Mouse (Mus musculus) intestine, embryonic 15.5 days (tissue): Measurements from ENCODE around the gene Sod3. TPM values are rescaled to one million over a fixed set of nuclear protein-coding genes. Genes with fewer than 3 reads are reported as not detected.
A peak's percentile ranks its signal among the peaks of the same experiment; 100 is the strongest.

ENCODE experiments used
- ATAC-seq: fragments of 200-750 bp; cut with Nextera tagmentation; 2 replicates; pipeline ENCODE4 v1.8.0; 2017; ENCODE audit warnings: moderate TSS enrichment, moderate library complexity
- H3K27ac ChIP-seq: fragments of 300-500 bp; sonication (generic); 2 replicates; pipeline ENCODE4 v1.5.1; 2015; ENCODE audit warnings: mild to moderate bottlenecking, inconsistent platforms
- H3K27me3 ChIP-seq: fragments of 300-500 bp; sonication (generic); replicated peaks from 2 replicates; pipeline ENCODE4 v1.6.1; 2015; ENCODE audit warnings: inconsistent platforms
- H3K36me3 ChIP-seq: fragments of 300-500 bp; sonication (generic); 2 replicates; pipeline ENCODE4 v1.6.1; 2015; ENCODE audit warnings: inconsistent platforms
- H3K4me1 ChIP-seq: fragments of 300-500 bp; sonication (generic); replicated peaks from 2 replicates; pipeline ENCODE4 v1.6.1; 2015; ENCODE audit warnings: inconsistent platforms
- H3K4me2 ChIP-seq: fragments of 300-500 bp; sonication (generic); replicated peaks from 2 replicates; pipeline ENCODE4 v1.6.1; 2015; ENCODE audit warnings: mild to moderate bottlenecking, inconsistent platforms
- H3K4me3 ChIP-seq: fragments of 300-500 bp; sonication (generic); replicated peaks from 2 replicates; pipeline ENCODE4 v1.5.1; 2015; ENCODE audit warnings: inconsistent platforms
- H3K9ac ChIP-seq: fragments of 300-500 bp; sonication (generic); 2 replicates; pipeline ENCODE4 v1.6.1; 2015; ENCODE audit warnings: inconsistent platforms
- H3K9me3 ChIP-seq: fragments of 300-500 bp; sonication (generic); 2 replicates; pipeline ENCODE4 v1.6.1; 2016; ENCODE audit warnings: inconsistent platforms
- WGBS: fragments of 180-500 bp; shearing (Covaris S2); methylation state at CpG from one replicate; pipeline ENCODE4 v1.1.7; 2015; 5-methylcytosine and 5-hydroxymethylcytosine counted together
- polyA plus RNA-seq: library from polyadenylated mRNA; unstranded; fragments of >200 nt; fragmentation: Nextera tagmentation; extraction: Ambion mirVana; gene quantifications from 2 replicates; pipeline ENCODE4 v1.2.1, GENCODE M21; 2015

Sod3 gene
- polyA plus RNA-seq, 1 experiment from 2014 or later = 1.1 TPM

DNA sequence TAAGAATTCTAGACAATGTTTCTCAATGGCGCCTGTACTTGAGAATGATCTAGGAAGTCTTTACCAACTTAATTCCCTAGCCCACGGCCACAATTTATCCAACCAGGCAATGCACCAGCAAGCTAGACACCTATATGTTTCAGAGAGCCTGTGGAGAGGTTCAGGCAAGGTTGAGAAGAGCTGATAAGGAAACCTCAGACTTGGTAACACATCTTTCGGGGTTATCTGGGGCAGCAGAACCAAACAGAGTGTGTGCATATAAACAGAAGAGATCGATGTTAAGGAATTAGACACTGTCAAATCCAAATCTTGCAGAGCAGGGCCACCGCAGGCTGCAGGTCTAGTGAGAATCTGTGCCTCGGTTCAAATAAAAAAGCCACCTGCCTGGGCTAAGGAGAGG lies 5.5 kb upstream of the Sod3 start:
- H3K4me1 ChIP-seq = peaks cover 7% of the 10 kb centered on the region
- no peak overlapping the region for H3K9ac ChIP-seq
- no peaks in the 10 kb centered on the region for H3K27me3 ChIP-seq
- WGBS = 58% methylated on average over 6 of the region's 6 CpGs
- ATAC-seq = no peak
- H3K4me2 ChIP-seq = no peak overlapping the region
- no peaks in the 10 kb centered on the region for H3K9me3 ChIP-seq
- no peaks in the 10 kb centered on the region for H3K36me3 ChIP-seq
- H3K4me3 ChIP-seq = no peak overlapping the region
- no peak overlapping the region for H3K27ac ChIP-seq

DNA sequence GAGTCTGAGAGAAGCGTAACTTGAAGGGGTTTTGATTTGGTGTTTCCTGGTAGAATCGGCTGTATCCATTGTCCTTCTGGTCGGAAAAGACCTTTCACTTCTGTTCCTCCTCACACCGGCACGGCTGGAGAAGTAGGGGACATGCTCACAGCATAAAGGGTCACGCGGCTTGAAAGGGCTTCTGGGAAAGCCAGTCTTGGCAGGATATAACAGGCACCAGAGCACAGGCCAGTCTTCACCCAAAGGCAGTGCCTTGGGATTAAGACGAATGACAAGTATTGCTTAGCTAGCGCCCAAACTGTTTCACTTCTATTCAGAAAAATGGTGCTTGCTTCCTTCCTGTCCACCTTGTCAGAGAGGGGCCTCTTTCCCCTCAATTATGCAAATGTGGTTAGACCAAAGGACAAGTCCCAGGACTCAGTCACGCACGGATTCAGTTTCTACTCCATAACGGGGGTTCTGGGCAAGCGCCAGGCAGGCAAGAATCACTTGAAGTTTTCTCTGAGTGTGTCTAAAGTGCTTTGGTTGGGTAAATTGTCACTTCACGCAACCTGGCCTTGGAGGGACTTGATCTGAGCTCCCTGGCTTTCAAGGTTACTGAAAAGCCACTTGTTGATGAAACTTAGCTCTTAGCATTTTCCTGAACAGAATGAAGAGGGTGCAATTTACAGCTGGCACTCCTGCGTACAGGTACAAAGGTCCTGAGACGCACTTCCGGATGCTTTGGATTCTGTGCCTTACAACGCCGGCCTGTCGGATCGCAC lies 3.1 kb upstream of the Sod3 start:
- peak overlapping the region; percentile 60 for H3K27ac ChIP-seq
- H3K4me1 ChIP-seq = peaks cover 15% of the 10 kb centered on the region
- H3K9ac ChIP-seq = no peak overlapping the region
- H3K27me3 ChIP-seq = no peaks in the 10 kb centered on the region
- no peaks in the 10 kb centered on the region for H3K9me3 ChIP-seq
- H3K4me3 ChIP-seq = no peak overlapping the region
- peak; percentile 86 for ATAC-seq
- H3K4me2 ChIP-seq = peak overlapping the region; percentile 39
- H3K36me3 ChIP-seq = no peaks in the 10 kb centered on the region
- WGBS = 52% methylated on average over 21 of the region's 21 CpGs

DNA sequence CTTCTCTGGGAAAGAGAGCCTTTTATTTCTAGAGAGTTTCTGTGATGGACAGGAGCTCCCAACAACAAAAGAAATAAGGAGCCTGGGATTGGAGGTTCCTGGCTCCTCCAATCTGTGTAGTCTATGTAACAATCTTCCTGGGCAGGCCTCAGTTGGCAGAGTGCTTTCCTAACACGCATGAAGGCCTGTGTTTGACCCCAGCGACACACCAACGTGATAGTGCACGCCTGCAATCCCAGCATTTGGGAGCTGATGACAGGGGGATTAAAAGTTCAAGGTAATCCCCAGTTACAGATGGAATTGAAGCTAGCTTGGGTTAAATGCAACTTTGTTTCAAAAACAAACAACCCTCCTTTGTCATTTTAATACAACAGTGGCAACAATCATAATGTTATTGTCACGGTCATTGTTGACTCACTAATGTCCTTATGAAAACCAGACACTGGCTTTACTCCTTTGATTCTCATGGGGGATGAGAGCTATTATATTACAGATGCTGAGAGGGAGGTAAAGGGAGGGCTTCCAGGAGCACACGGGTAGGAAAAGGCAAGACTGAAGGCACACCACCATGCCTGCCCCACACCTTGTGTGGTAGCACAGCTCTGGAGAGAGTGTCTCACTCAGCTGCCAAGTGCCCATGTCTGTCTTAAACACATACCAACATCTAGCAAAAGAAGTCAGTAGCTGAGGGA lies 669 bp upstream of the Sod3 start:
- Histone ChIP-seq H3K36me3 (no peaks in the 10 kb centered on the region), H3K4me1 (peaks cover 8% of the 10 kb centered on the region; the same call in 1 of the 2 replicates), H3K27me3 (0 out of 2 replicates have a peak, but pooled peaks cover under 1% of the 10 kb centered on the region), H3K9me3 (no peaks in the 10 kb centered on the region), H3K9ac (no peak overlapping the region), H3K4me3 (no peak overlapping the region), H3K27ac (no peak overlapping the region), H3K4me2 (0 out of 2 replicates have a peak overlapping the region, but pooled peaks have one; percentile 4)
- 72% methylated on average over 6 of the region's 6 CpGs for WGBS
- no peak for ATAC-seq

DNA sequence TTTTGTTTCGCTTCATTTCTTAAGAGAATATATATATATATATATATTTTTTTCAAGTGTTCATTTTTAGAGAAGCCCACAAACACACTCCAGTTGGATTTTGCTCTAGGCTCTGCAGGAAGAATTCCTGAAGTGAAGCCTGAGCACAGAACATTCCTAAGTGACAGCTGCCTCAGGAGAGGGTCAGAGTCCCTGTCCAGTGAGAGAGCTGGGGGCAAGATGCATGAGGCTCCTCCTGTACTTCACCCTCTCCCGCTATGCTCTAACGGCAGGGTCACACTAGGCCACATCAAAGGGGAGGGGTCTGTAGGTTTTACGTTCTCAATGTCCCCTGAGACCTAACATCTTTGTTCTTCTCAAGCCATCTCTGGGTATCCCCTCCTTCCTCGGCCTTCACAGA lies 930 bp downstream of the Sod3 start:
- no peaks in the 10 kb centered on the region for H3K9me3 ChIP-seq
- H3K4me3 ChIP-seq = no peak overlapping the region
- ATAC-seq = no peak
- WGBS = 62% methylated on average over 5 of the region's 5 CpGs
- peaks cover 8% of the 10 kb centered on the region; the same call in 1 of the 2 replicates for H3K4me1 ChIP-seq
- H3K4me2 ChIP-seq = no peak overlapping the region
- H3K9ac ChIP-seq = no peak overlapping the region
- no peak overlapping the region for H3K27ac ChIP-seq
- no peaks in the 10 kb centered on the region for H3K36me3 ChIP-seq
- H3K27me3 ChIP-seq = peaks cover 8% of the 10 kb centered on the region

DNA sequence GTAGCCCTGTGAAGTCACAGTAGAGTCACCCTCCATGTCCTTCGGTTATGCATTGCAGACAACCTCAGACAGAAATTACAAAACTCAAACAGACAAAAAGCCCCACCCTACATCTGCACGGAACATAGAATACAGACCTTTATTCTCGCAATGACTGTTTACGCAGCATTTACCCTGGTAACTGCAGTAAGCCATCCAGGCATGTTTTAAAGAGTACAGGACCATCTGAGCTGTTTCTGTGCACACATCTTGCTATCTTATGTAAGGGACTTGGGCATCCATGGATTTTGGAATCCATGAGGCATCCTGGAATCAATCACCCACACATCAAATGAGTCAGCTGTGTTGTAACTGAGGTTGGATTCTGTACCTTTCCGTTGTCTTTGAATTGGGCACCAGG lies 2.3 kb downstream of the Sod3 start:
- Histone ChIP-seq H3K4me1 (peaks cover 8% of the 10 kb centered on the region; the same call in 1 of the 2 replicates), H3K36me3 (no peaks in the 10 kb centered on the region), H3K4me2 (no peak overlapping the region), H3K9ac (no peak overlapping the region), H3K9me3 (no peaks in the 10 kb centered on the region), H3K27ac (no peak overlapping the region), H3K27me3 (peaks cover 8% of the 10 kb centered on the region), H3K4me3 (no peak overlapping the region)
- WGBS = 78% methylated on average over 5 of the region's 5 CpGs
- ATAC-seq = no peak

DNA sequence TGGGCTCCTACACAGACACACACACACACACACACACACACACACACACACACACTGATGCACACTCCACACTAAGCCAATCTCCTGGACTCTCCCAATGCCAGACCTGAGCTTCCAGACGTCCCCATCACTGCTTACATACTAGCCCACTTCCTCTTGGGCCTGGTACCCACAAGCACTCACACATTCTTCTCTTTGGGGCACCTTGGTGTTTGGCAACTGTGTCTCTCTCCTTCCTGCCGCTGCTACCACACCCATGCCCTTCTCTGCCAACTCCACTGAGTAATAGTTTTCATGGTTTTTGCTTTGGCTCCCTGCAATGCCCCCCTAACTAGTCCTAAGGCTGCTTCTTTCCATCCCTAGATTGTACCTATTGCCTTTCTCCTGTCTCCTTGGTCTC lies 3.1 kb downstream of the Sod3 start:
- H3K4me3 ChIP-seq = no peak overlapping the region
- H3K36me3 ChIP-seq = no peaks in the 10 kb centered on the region
- no peak overlapping the region for H3K4me2 ChIP-seq
- 61% methylated on average over 2 of the region's 2 CpGs for WGBS
- H3K9ac ChIP-seq = no peak overlapping the region
- no peaks in the 10 kb centered on the region for H3K9me3 ChIP-seq
- H3K4me1 ChIP-seq = peaks cover 8% of the 10 kb centered on the region; the same call in 1 of the 2 replicates
- no peak overlapping the region for H3K27ac ChIP-seq
- peaks cover 8% of the 10 kb centered on the region for H3K27me3 ChIP-seq
- ATAC-seq = no peak

DNA sequence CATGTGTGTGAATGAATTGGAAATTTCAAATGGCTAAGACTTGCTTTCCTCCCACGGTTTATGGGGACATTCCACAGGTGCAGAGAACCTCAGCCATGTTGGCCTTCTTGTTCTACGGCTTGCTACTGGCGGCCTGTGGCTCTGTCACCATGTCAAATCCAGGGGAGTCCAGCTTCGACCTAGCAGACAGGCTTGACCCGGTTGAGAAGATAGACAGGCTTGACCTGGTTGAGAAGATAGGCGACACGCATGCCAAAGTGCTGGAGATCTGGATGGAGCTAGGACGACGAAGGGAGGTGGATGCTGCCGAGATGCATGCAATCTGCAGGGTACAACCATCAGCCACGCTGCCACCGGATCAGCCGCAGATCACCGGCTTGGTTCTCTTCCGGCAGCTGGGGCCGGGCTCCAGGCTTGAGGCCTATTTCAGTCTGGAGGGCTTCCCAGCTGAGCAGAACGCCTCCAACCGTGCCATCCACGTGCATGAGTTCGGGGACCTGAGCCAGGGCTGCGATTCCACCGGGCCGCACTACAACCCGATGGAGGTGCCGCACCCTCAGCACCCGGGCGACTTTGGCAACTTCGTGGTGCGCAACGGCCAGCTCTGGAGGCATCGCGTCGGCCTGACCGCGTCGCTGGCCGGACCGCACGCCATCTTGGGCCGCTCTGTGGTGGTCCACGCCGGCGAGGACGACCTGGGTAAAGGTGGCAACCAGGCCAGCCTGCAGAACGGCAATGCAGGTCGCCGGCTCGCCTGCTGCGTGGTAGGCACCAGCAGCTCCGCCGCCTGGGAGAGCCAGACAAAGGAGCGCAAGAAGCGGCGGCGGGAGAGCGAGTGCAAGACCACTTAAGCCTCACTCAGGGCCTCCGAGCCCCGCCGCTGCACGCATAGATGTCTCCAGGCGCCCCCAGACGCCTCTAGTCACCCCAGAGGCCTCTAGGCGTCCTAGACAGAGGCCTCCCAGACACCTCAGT lies 4.6 kb downstream of the Sod3 start:
- no peak for ATAC-seq
- H3K4me1 ChIP-seq = peaks cover 8% of the 10 kb centered on the region; the same call in 1 of the 2 replicates
- H3K27me3 ChIP-seq = peaks cover 8% of the 10 kb centered on the region
- no peak overlapping the region for H3K9ac ChIP-seq
- peak overlapping the region; percentile 47 for H3K4me2 ChIP-seq
- no peaks in the 10 kb centered on the region for H3K36me3 ChIP-seq
- H3K27ac ChIP-seq = no peak overlapping the region
- peak overlapping the region; percentile 9; the same call in 1 of the 2 replicates for H3K4me3 ChIP-seq
- WGBS = 57% methylated on average over 63 of the region's 63 CpGs
- H3K9me3 ChIP-seq = no peaks in the 10 kb centered on the region

DNA sequence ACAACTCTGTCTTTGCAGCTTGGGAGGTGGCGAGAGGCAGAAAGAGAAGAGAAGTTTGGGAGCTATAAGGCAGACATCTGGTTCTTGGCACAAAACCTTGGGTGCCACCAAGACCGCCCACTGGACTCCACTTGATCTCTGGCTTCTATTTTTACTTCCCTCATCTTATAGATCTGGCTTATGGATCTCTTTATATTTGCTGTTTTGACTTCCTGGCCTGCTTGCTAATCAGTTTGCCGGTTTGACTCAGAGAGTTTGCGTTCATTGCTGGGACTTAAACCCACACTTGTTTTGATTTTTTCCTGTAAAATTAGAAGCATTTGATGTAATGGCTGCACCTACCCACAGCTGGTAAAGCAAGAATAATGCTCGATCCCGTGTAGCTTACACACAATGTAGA lies 7.3 kb downstream of the Sod3 start:
- no peaks in the 10 kb centered on the region for H3K4me1 ChIP-seq
- WGBS = 88% methylated on average over 6 of the region's 6 CpGs
- ATAC-seq = no peak

DNA sequence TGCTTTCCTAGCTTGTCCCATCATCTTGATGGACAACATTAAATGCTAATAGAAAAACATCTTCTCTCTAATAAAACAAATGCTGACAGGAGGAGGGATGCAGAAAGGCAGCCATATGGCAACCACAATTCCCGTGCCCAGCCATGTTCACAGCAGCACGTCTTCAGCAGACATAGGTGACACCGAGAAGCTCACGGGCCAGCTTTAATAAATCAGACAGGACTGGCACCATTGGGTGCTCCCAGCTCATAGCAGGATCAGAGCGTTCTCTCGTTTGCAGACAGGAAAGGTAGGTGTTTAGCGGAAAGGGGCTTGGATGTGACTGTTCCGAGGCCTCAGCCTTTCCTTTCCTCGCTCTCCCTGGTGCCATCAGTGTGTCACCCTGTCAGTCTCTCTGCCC lies 12.3 kb downstream of the Sod3 start:
- Histone ChIP-seq H3K27me3 (no peaks in the 10 kb centered on the region), H3K4me3 (no peak overlapping the region), H3K9me3 (no peaks in the 10 kb centered on the region), H3K36me3 (no peaks in the 10 kb centered on the region), H3K9ac (no peak overlapping the region), H3K27ac (no peak overlapping the region), H3K4me2 (no peak overlapping the region), H3K4me1 (no peaks in the 10 kb centered on the region)
- ATAC-seq = no peak
- whole genome bisulfite sequencing = 83% methylated on average over 9 of the region's 9 CpGs

More for the DNA sequence above, 7.3 kb downstream of the Sod3 start:
- Histone ChIP-seq H3K36me3 (no peaks in the 10 kb centered on the region), H3K4me3 (no peak overlapping the region), H3K27me3 (peaks cover 8% of the 10 kb centered on the region), H3K9ac (no peak overlapping the region), H3K27ac (no peak overlapping the region), H3K9me3 (no peaks in the 10 kb centered on the region), H3K4me2 (no peak overlapping the region)

DNA sequence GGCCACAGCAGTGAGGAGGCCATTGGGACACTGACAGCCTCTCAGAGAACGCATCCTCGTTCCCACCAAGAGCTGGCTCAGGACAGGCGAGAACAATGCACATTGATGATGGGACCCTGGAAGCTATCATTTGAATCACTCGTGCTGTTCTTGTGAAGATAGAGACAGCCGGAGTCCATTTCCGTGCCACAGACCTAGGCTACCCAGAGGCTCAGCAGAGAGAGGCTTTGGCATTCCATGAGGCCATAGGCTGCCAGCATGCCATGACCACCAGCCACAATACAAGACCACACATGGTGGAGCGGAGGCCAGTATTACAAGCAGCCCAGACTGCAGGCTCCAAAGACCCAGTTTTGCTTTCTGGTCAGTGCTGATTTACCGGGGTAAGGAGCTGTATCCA lies 19.2 kb downstream of the Sod3 start:
- no peak overlapping the region for H3K27ac ChIP-seq
- 82% methylated on average over 8 of the region's 8 CpGs for WGBS
- no peak for ATAC-seq
- H3K9ac ChIP-seq = no peak overlapping the region
- H3K36me3 ChIP-seq = no peaks in the 10 kb centered on the region
- no peaks in the 10 kb centered on the region for H3K4me1 ChIP-seq
- H3K27me3 ChIP-seq = no peaks in the 10 kb centered on the region
- H3K9me3 ChIP-seq = no peaks in the 10 kb centered on the region
- H3K4me3 ChIP-seq = no peak overlapping the region
- no peak overlapping the region for H3K4me2 ChIP-seq

DNA sequence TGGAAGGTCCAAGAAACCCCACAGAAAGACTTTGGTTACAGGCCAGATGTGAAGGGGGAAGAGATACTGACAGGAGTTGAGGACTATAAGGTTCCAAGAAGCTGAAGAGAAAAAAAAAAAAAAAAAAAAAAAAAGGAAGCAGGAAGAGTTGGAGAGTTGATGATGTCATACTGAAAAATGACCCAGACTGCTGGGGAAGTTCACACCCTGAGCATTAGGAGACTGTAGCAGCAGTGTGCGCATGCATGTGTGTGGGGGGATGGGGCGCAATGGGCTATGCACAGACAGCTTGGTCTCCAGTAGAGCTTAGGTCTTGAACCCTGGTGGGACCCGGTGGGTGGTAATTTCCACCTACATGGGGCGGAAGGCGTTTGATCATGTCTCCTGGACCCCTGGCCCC lies 20.2 kb downstream of the Sod3 start:
- ATAC-seq = no peak
- WGBS = 84% methylated on average over 5 of the region's 5 CpGs

DNA sequence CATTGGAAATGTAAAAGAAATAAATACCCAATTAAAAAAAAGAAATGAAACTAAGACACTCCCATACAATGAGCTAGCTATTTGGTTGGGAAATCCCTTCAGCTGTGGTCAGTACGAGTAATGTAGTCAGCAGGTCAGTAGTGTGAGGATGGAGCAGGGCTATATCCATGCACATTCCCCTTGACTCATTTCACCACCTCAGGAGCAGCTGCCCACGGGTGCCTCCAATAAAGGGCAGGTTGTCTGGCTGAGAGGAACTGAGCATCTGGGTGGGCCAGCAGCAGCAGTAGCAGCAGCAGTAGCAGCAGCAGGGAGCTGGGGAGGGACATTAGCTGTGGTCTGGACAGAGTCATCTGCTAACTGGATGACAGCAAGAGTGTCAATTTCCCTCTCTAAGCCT lies 22.4 kb downstream of the Sod3 start:
- WGBS = 70% methylated on average over 2 of the region's 2 CpGs
- Histone ChIP-seq H3K27ac (no peak overlapping the region), H3K9ac (no peak overlapping the region), H3K4me2 (no peak overlapping the region), H3K4me3 (no peak overlapping the region), H3K27me3 (no peaks in the 10 kb centered on the region), H3K36me3 (no peaks in the 10 kb centered on the region), H3K9me3 (no peaks in the 10 kb centered on the region), H3K4me1 (no peaks in the 10 kb centered on the region)
- no peak for ATAC-seq

More for the DNA sequence above, 20.2 kb downstream of the Sod3 start:
- H3K4me1 ChIP-seq = no peaks in the 10 kb centered on the region
- no peaks in the 10 kb centered on the region for H3K27me3 ChIP-seq
- H3K36me3 ChIP-seq = no peaks in the 10 kb centered on the region
- no peak overlapping the region for H3K4me2 ChIP-seq
- no peak overlapping the region for H3K4me3 ChIP-seq
- no peak overlapping the region for H3K9ac ChIP-seq
- H3K27ac ChIP-seq = no peak overlapping the region
- H3K9me3 ChIP-seq = no peaks in the 10 kb centered on the region
